Mouse (Mus musculus) myocyte (in vitro differentiated cells): ENCODE data around the gene Lamc2.

Source experiments
- CEBPB ChIP-seq: IDR thresholded peaks from 2 replicates; pipeline ENCODE4 v1.6.1; 2011; ENCODE audit warnings: mild to moderate bottlenecking, moderate library complexity; ENCODE audit not compliant: poor library complexity, insufficient read depth, severe bottlenecking
- E2F4 ChIP-seq: IDR thresholded peaks from one replicate; pipeline ENCODE4 v1.6.1; 2011; ENCODE audit warnings: mild to moderate bottlenecking, control low read depth, moderate library complexity; ENCODE audit not compliant: insufficient read depth
- MAX ChIP-seq: IDR thresholded peaks from one replicate; pipeline ENCODE4 v1.6.1; 2011; ENCODE audit warnings: low read depth, mild to moderate bottlenecking, control low read depth
- MYOD1 ChIP-seq, 3 experiments: IDR thresholded peaks; one replicate each; pipeline ENCODE4 v1.6.1; 2011; ENCODE audit warnings: control low read depth in 2 of 3, low read depth in 2 of 3, mild to moderate bottlenecking in 2 of 3, moderate library complexity in 1 of 3; ENCODE audit not compliant: insufficient read length in 2 of 3, control insufficient read depth in 1 of 3
- MYOG ChIP-seq, 3 experiments: IDR thresholded peaks; one replicate each; pipeline ENCODE4 v1.6.1; 2011; ENCODE audit warnings: control low read depth in 2 of 3, low read depth in 2 of 3, mild to moderate bottlenecking in 2 of 3; ENCODE audit not compliant: insufficient read length in 2 of 3, control insufficient read depth in 1 of 3, insufficient read depth in 1 of 3
- POLR2A ChIP-seq: IDR thresholded peaks from one replicate; pipeline ENCODE4 v1.6.1; 2011; ENCODE audit warnings: low read depth, mild to moderate bottlenecking, control low read depth, moderate library complexity; ENCODE audit not compliant: insufficient read length
- POLR2AphosphoS2 ChIP-seq: IDR thresholded peaks from one replicate; pipeline ENCODE4 v1.6.1; 2011; ENCODE audit warnings: low read depth, control low read depth; ENCODE audit not compliant: insufficient read length
- REST ChIP-seq: IDR thresholded peaks from one replicate; pipeline ENCODE4 v1.6.1; 2011; ENCODE audit warnings: mild to moderate bottlenecking, control low read depth, moderate library complexity; ENCODE audit not compliant: insufficient read depth, insufficient read length
- SRF ChIP-seq: IDR thresholded peaks from one replicate; pipeline ENCODE4 v1.6.1; 2011; ENCODE audit warnings: low read depth; ENCODE audit not compliant: control insufficient read depth, insufficient read length
- TCF12 ChIP-seq: IDR thresholded peaks from one replicate; pipeline ENCODE4 v1.6.1; 2011; ENCODE audit warnings: mild to moderate bottlenecking, control low read depth; ENCODE audit not compliant: poor library complexity, insufficient read depth, severe bottlenecking
- TCF3 ChIP-seq: IDR thresholded peaks from one replicate; pipeline ENCODE4 v1.6.1; 2011; ENCODE audit warnings: low read depth, control low read depth; ENCODE audit not compliant: insufficient read length
- USF1 ChIP-seq: IDR thresholded peaks from one replicate; pipeline ENCODE4 v1.6.1; 2011; ENCODE audit warnings: low read depth, mild to moderate bottlenecking, control low read depth, moderate library complexity

DNA sequence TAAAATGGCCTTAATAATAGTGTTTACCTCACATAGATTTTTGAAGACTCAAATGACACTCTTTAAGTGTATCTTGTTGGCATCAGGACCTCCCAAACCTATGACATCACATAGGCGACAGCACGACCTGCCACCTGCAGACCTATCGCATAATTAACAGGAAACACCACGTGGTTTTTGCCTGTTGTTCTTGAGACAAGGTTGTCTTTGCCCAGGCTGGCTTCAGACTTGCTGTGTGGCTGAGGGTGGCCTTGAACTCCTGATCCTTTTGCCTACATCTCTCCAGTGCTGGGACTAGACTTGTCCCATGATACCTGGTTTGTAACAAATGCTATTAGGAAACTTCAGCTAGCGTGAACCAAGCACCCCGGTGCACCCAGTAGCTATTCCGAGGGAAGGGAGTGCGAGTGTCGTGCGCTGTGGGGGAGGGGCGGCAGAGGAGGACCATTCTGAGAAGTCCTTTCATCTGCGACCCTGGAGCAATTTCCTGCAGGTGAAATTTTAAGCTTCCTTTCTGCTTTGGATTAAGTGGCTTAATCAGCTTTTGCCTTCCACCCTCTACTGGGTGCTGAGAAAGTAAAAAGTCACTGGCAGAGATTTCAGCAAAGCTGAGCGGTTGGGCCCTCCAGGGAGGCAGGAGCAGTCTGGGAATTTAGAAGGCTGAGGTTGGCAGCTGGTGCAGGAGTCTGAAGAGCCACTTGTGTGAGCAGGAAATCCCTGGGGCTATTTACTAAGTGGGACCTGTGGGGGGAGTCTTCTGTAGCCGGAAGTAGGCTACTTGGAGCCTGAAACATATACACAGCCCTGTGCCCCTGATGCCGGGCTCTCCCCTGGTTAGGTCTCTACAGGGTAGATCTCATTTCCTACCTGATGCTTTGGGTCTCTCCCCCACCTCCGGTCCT is 90.2 kb downstream of the Lamc2 start:
- TF ChIP-seq POLR2A (no peak), E2F4 (no peak), TCF3 (no peak), TCF12 (no peak), POLR2AphosphoS2 (no peak), MAX (no peak), REST (no peak), USF1 (no peak), MYOG (IDR thresholded peaks at IDR 0.05; ENCODE audit: control insufficient read depth in 1 of 3, insufficient read depth in 1 of 3, insufficient read length in 2 of 3, low read depth in 2 of 3) (no peak), MYOD1 (IDR thresholded peaks at IDR 0.05; ENCODE audit: control insufficient read depth in 1 of 3, insufficient read length in 2 of 3, low read depth in 2 of 3) (no peak), CEBPB (no peak), SRF (no peak)
